Mouse (Mus musculus): ENCODE data around the gene Zfp970.
"Not testable (repeated sequence)": the region's sequence is repeated elsewhere in the genome, so short reads cannot be mapped to it uniquely, and the experiment has no call there.

DNA sequence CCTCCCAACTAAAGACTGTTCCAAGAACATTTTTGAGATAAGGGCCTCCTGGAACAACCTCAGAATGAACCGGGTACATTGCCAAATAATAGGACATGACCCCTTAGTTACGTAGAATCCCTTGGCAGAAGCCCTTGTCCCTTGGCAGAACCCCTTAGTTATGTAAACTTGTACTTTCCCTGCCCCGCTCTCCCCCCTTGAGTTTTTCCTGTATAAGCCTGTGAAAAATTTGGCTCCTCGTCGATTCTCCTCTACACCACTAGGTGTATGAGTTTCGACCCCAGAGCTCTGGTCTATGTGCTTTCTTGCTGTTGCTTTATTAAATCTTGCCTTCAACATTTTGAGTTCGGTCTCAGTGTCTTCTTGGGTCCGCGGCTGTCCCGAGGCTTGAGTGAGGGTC lies 7.7 kb downstream of the Zfp970 start:
- TF ChIP-seq CTCF (IDR thresholded peaks at IDR 0.05; ENCODE audit: low read depth, low read length); POLR2A (IDR thresholded peaks at IDR 0.05; ENCODE audit: extremely low read depth, insufficient read depth, low read length): not testable (repeated sequence)
